Mouse (Mus musculus): ENCODE results near the gene Mex3b.

Mex3b gene

GRCm38 (mm10) chr7:82866486-82867270, 455 bp upstream of the Mex3b start:
- DNase-seq (ENCODE audit: low read depth, low spot score), result no peak

GRCm38 (mm10) chr7:82868309-82869230, 1.4 kb downstream of the Mex3b start:
- no peak for DNase-seq (ENCODE audit: low read depth, low spot score)

- DNase-seq (ENCODE audit: low read depth, low spot score), result no peak
Measured at GRCm38 (mm10) chr7:82869231-82870147, 2.4 kb downstream of the Mex3b start.

GRCm38 (mm10) chr7:82870148-82870513, 3.0 kb downstream of the Mex3b start:
- no peak for DNase-seq (ENCODE audit: low read depth, low spot score)

GRCm38 (mm10) chr7:82876551-82876950, 9.4 kb downstream of the Mex3b start:
- no peak for DNase-seq (ENCODE audit: low read depth, low spot score)

GRCm38 (mm10) chr7:82880016-82880415, 12.9 kb downstream of the Mex3b start:
- DNase-seq (ENCODE audit: low read depth, low spot score), result no peak

GRCm38 (mm10) chr7:82880700-82881099, 13.6 kb downstream of the Mex3b start:
- DNase-seq (ENCODE audit: low read depth, low spot score), result no peak

- no peak for DNase-seq (ENCODE audit: low read depth, low spot score)
Measured at GRCm38 (mm10) chr7:82890317-82890850, 23.3 kb downstream of the Mex3b start.

- no peak for DNase-seq (ENCODE audit: low read depth, low spot score)
Measured at GRCm38 (mm10) chr7:82890875-82891515, 23.9 kb downstream of the Mex3b start.

- DNase-seq (ENCODE audit: low read depth, low spot score), result no peak
Measured at GRCm38 (mm10) chr7:82894366-82894765, 27.2 kb downstream of the Mex3b start.

GRCm38 (mm10) chr7:82895606-82896005, 28.5 kb downstream of the Mex3b start:
- no peak for DNase-seq (ENCODE audit: low read depth, low spot score)

GRCm38 (mm10) chr7:82896750-82897149, 29.6 kb downstream of the Mex3b start:
- no peak for DNase-seq (ENCODE audit: low read depth, low spot score)

GRCm38 (mm10) chr7:82899459-82900297, 32.5 kb downstream of the Mex3b start:
- DNase-seq (ENCODE audit: low read depth, low spot score), result no peak

GRCm38 (mm10) chr7:82903006-82903405, 35.9 kb downstream of the Mex3b start:
- DNase-seq (ENCODE audit: low read depth, low spot score), result no peak

GRCm38 (mm10) chr7:82905527-82905926, 38.4 kb downstream of the Mex3b start:
- DNase-seq (ENCODE audit: low read depth, low spot score), result no peak

- no peak for DNase-seq (ENCODE audit: low read depth, low spot score)
Measured at GRCm38 (mm10) chr7:82907081-82907480, 39.9 kb downstream of the Mex3b start.

GRCm38 (mm10) chr7:82910536-82911384, 43.6 kb downstream of the Mex3b start:
- no peak for DNase-seq (ENCODE audit: low read depth, low spot score)

- no peak for DNase-seq (ENCODE audit: low read depth, low spot score)
Measured at GRCm38 (mm10) chr7:82911501-82911900, 44.4 kb downstream of the Mex3b start.

- no peak for DNase-seq (ENCODE audit: low read depth, low spot score)
Measured at GRCm38 (mm10) chr7:82914297-82914696, 47.2 kb downstream of the Mex3b start.
